Mouse (Mus musculus): ENCODE results near the gene Ak2.

- TF ChIP-seq POLR2A (IDR thresholded peaks at IDR 0.05; ENCODE audit: low read depth, low read length) (no peak), CTCF (IDR thresholded peaks at IDR 0.05; ENCODE audit: borderline replicate concordance, insufficient read depth, low read length) (no peak)
Measured at GRCm38 (mm10) chr4:129016329-129016728, 24.6 kb downstream of the Ak2 start.
